Mouse (Mus musculus) megakaryocyte, adult 5-6 weeks (primary cell): ENCODE measurements around the gene Gucy1b1. TPM values are rescaled to one million over a fixed set of nuclear protein-coding genes. Genes with fewer than 3 reads are reported as not detected.

Source experiments
- ATAC-seq: 2 replicates; pipeline ENCODE4 v1.8.0; 2016; ENCODE audit warnings: mild to moderate bottlenecking, inconsistent platforms; ENCODE audit not compliant: poor library complexity, severe bottlenecking
- total RNA-seq, 2 experiments: library from RNA; stranded (forward) in 1 of 2; stranded (reverse) in 1 of 2; fragments of 153-499, 151-499 nt in 1 of 2; fragments of 221-1000, 200-1000 nt in 1 of 2; gene quantifications; 2 replicates each; pipeline versions ENCODE4 v1.2.3 to v1.2.4; 2015 to 2017

Gucy1b1 gene
- total RNA-seq, 2 experiments from 2014 or later: not detected

- no peak for ATAC-seq
These were observed 38.0 kb downstream of the Gucy1b1 start for GRCm38 (mm10) chr3:82036262-82037044.

- ATAC-seq: peak; percentile 45; the same call in 1 of the 2 replicates
These were observed 44.3 kb downstream of the Gucy1b1 start for GRCm38 (mm10) chr3:82030008-82030748.

- peak; percentile 83 for ATAC-seq
These were observed 45.3 kb downstream of the Gucy1b1 start for GRCm38 (mm10) chr3:82029229-82029628.

- no peak for ATAC-seq
These were observed 47.2 kb downstream of the Gucy1b1 start for GRCm38 (mm10) chr3:82027286-82027685.

GRCm38 (mm10) chr3:82023065-82023464 lies 51.4 kb downstream of the Gucy1b1 start:
- ATAC-seq: no peak

GRCm38 (mm10) chr3:82022421-82022920 lies 52.0 kb downstream of the Gucy1b1 start:
- no peak for ATAC-seq

- ATAC-seq: no peak
These were observed 60.3 kb downstream of the Gucy1b1 start for GRCm38 (mm10) chr3:82014148-82014703.

- no peak for ATAC-seq
These were observed 67.5 kb downstream of the Gucy1b1 start for GRCm38 (mm10) chr3:82007002-82007401.

GRCm38 (mm10) chr3:81995988-81996387 lies 78.5 kb downstream of the Gucy1b1 start:
- peak; percentile 87 for ATAC-seq

- no peak for ATAC-seq
These were observed 79.1 kb downstream of the Gucy1b1 start for GRCm38 (mm10) chr3:81995371-81995770.

GRCm38 (mm10) chr3:81990531-81990930 lies 84.0 kb downstream of the Gucy1b1 start:
- ATAC-seq: no peak

- no peak for ATAC-seq
These were observed 84.8 kb downstream of the Gucy1b1 start for GRCm38 (mm10) chr3:81989692-81990141.

- ATAC-seq: no peak
These were observed 86.9 kb downstream of the Gucy1b1 start for GRCm38 (mm10) chr3:81987628-81988027.

GRCm38 (mm10) chr3:81986103-81986502 lies 88.4 kb downstream of the Gucy1b1 start:
- ATAC-seq: no peak

- ATAC-seq: no peak
These were observed 89.4 kb downstream of the Gucy1b1 start for GRCm38 (mm10) chr3:81985100-81985499.

GRCm38 (mm10) chr3:81983120-81983895 lies 91.2 kb downstream of the Gucy1b1 start:
- ATAC-seq: peak; percentile 85

Other genes with a start within 250 kb of the Gucy1b1 start
- gene Ctso, start 142.1 kb downstream of the Gucy1b1 start, total RNA-seq (2015): 11.4 and 12.4 TPM in 2 replicates
- gene Ctso, start 142.1 kb downstream of the Gucy1b1 start, total RNA-seq (2017): 8.8 and 11.9 TPM in 2 replicates
- gene Tdo2, start 98.5 kb downstream of the Gucy1b1 start, total RNA-seq (2015): not detected in 2 replicates
- gene Tdo2, start 98.5 kb downstream of the Gucy1b1 start, total RNA-seq (2017): not detected in 2 replicates
- gene Asic5, start 92.4 kb downstream of the Gucy1b1 start, total RNA-seq (2015): not detected in 2 replicates
- not detected in 2 replicates for gene Asic5, start 92.4 kb downstream of the Gucy1b1 start, total RNA-seq (2017)
- 0.04 TPM in 1 of 2 replicates, not detected in the other for gene Gucy1a1, start 71.1 kb upstream of the Gucy1b1 start, total RNA-seq (2015)
- gene Gucy1a1, start 71.1 kb upstream of the Gucy1b1 start, total RNA-seq (2017): not detected in 2 replicates